Mouse (Mus musculus): Measurements from ENCODE around the gene Scgb1b30. TPM values are rescaled to one million over a fixed set of nuclear protein-coding genes. Genes with fewer than 3 reads are reported as not detected.
"Not testable (repeated sequence)": the region's sequence is repeated elsewhere in the genome, so short reads cannot be mapped to it uniquely, and the experiment has no call there.

The Scgb1b30 gene
- not detected for total RNA-seq (2022)

GRCm38 (mm10) chr7:34094911-34095481 is at the start of gene Scgb1b30:
Gene Scgb1b30, plus strand, starts transcription at chr7:34095431.
- no peak for DNase-seq (ENCODE audit: low spot score in 2 of 2)

- DNase-seq (ENCODE audit: low spot score in 2 of 2), result not testable (repeated sequence)
Observed at GRCm38 (mm10) chr7:34068132-34068531, 27.1 kb upstream of the Scgb1b30 start.

- no peak for DNase-seq (ENCODE audit: low spot score in 2 of 2)
Observed at GRCm38 (mm10) chr7:34100002-34100401, 4.8 kb downstream of the Scgb1b30 start.

- no peak for DNase-seq (ENCODE audit: low spot score in 2 of 2)
Observed at GRCm38 (mm10) chr7:34101276-34101675, 6.0 kb downstream of the Scgb1b30 start.

GRCm38 (mm10) chr7:34109190-34109589 is 14.0 kb downstream of the Scgb1b30 start:
- no peak for DNase-seq (ENCODE audit: low spot score in 2 of 2)

GRCm38 (mm10) chr7:34116601-34117000 is 21.4 kb downstream of the Scgb1b30 start:
- no peak for DNase-seq (ENCODE audit: low spot score in 2 of 2)

- not testable (repeated sequence) for DNase-seq (ENCODE audit: low spot score in 2 of 2)
Observed at GRCm38 (mm10) chr7:34120636-34121035, 25.4 kb downstream of the Scgb1b30 start.

- DNase-seq (ENCODE audit: low spot score in 2 of 2), result no peak
Observed at GRCm38 (mm10) chr7:34122987-34123720, 27.9 kb downstream of the Scgb1b30 start.

- no peak for DNase-seq (ENCODE audit: low spot score in 2 of 2)
Observed at GRCm38 (mm10) chr7:34125346-34125745, 30.1 kb downstream of the Scgb1b30 start.

GRCm38 (mm10) chr7:34126291-34126690 is 31.1 kb downstream of the Scgb1b30 start:
- DNase-seq (ENCODE audit: low spot score in 2 of 2), result no peak

- no peak for DNase-seq (ENCODE audit: low spot score in 2 of 2)
Observed at GRCm38 (mm10) chr7:34131118-34131517, 35.9 kb downstream of the Scgb1b30 start.

GRCm38 (mm10) chr7:34131959-34132354 is 36.7 kb downstream of the Scgb1b30 start:
- DNase-seq (ENCODE audit: low spot score in 2 of 2), result no peak

- no peak for DNase-seq (ENCODE audit: low spot score in 2 of 2)
Observed at GRCm38 (mm10) chr7:34132355-34133079, 37.3 kb downstream of the Scgb1b30 start.

- DNase-seq (ENCODE audit: low spot score in 2 of 2), result peak; percentile 50 to 67
Observed at GRCm38 (mm10) chr7:34133117-34133762, 38.0 kb downstream of the Scgb1b30 start, which contains the start of gene Wtip. Gene Wtip, minus strand, starts transcription at chr7:34133268.

- no peak for DNase-seq (ENCODE audit: low spot score in 2 of 2)
Observed at GRCm38 (mm10) chr7:34134336-34134735, 39.1 kb downstream of the Scgb1b30 start.

GRCm38 (mm10) chr7:34139493-34139892 is 44.3 kb downstream of the Scgb1b30 start:
- no peak for DNase-seq (ENCODE audit: low spot score in 2 of 2)

GRCm38 (mm10) chr7:34141123-34141522 is 45.9 kb downstream of the Scgb1b30 start:
- DNase-seq (ENCODE audit: low spot score in 2 of 2), result no peak

- DNase-seq (ENCODE audit: low spot score in 2 of 2), result no peak
Observed at GRCm38 (mm10) chr7:34147193-34147592, 52.0 kb downstream of the Scgb1b30 start.

Data from gastrocnemius, adult 8-10 months (tissue).